Mouse (Mus musculus) T-helper 2 cell (primary cell): ENCODE data around the gene Lrrk2.
"Not testable (repeated sequence)": the region's sequence is repeated elsewhere in the genome, so short reads cannot be mapped to it uniquely, and the experiment has no call there.

Source experiments
- in situ Hi-C: fragments of 300-600 bp; cut with MboI, MseI; formaldehyde crosslinking; loops from one replicate; pipeline ENCODE4 v1.15.1; 2025; ENCODE audit warnings: high pct_unique_total_duplicates

Lrrk2 gene

GRCm38 (mm10) chr15:91806463-91806862, 133.5 kb downstream of the Lrrk2 start:
- in situ Hi-C loops: loop anchor here (5.0 kb wide), 1 partner anchor 101 kb away; no protein-coding TSS in a partner anchor

DNA sequence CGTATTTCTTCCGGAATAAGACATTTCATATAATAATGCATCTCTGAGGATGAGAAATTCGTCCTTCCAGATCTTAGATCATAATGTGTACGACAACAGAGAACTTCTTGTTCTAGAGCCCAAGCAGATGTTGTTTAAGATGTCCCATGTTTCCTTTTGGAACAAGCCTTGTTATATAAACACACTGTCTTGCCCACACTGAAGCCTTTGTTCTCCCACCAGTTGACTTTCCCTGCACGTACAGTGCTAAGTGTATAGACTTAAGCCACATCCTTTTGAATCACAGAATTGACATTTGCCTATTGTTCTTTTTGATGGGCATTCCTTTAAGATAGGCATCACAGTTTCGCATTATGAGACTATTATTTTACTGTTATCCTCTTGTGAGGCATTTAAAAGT, 162.3 kb downstream of the Lrrk2 start:
- in situ Hi-C loops: no loop called here

DNA sequence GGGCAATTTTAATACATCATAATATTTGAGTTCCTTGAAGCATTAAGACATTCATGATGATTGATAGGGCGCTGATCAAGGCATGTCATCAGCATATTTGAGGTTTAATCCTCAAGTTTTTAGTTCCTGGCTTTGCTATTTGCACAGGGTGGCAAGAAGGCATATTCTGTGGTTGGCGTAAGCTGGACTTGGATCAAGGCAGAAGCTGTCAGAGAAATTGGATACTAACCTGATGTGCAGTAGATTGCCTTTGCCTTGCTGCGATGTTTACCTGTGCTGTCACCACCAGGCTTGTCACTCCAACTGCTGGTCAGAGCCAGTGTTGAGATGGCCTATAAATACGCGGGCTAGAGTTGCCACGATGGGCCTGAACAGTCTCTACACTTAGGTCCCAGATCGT, 165.0 kb downstream of the Lrrk2 start, which contains the start of gene Smgc:
Smgc (plus strand) TSS at position 301 of the 400 bp plus-strand sequence.
- in situ Hi-C loops: no loop called here

DNA sequence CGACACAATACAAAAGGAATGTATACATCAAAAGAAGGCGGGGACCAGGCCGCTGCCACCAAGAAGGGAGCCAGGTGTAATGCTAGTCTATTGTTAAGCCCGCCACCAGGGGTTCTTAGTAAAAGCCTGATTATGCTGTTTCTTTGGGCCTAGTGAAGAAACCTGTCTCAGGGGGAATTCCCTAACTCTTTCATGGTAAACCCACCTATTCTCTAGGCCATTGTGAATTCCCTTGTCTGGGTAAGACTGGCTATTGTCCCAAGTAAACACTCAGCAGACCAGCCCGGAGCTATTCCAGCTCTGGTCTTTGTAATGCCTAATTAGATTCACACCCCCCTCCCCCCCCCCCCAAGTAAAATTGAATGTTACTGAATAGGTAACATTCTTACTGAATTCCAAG, 191.2 kb downstream of the Lrrk2 start:
- in situ Hi-C loops: not testable (repeated sequence)
